Mouse (Mus musculus): ENCODE results near the gene Ap2b1. TPM values are rescaled to one million over a fixed set of nuclear protein-coding genes. Genes with fewer than 3 reads are reported as not detected.

The Ap2b1 gene
- total and polyA plus RNA-seq, 3 experiments, result 16.3 to 43.6 (median 42.2) TPM

DNA sequence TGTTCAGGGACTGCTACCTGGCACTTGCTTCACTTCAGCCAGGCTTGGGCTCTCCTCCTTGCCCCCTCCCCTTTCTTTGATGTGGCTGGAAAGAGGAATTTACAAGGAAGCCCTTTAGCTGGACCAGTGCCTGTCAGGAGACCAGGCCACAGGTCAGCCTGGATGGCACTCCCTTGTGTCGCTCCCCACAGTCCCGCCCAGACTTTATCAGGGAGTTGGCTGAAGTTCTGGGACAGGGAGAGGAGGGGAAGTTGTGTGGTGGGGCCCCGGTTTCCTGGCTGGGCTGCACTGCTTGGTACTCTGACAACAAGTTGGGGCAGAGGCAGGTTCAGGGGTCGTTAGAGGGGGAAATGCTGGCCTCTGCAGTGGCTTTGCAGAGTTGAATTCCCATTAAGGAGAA is 155.7 kb downstream of the Ap2b1 start:
- H3K79me2 ChIP-seq (replicated peaks; ENCODE audit: control insufficient read depth, insufficient read depth, low read length), result no peaks in the 10 kb centered on the region
- H3K36me3 ChIP-seq (ENCODE audit: control insufficient read depth, insufficient read depth, low read length), result peaks cover 3% of the 10 kb centered on the region; the same call in 1 of the 2 replicates
- peaks cover 15% of the 10 kb centered on the region for H3K4me1 ChIP-seq (ENCODE audit: control insufficient read depth, insufficient read depth, low read length)
- WGBS, result 4% methylated on average over 4 of the region's 4 CpGs
- no peak overlapping the region; the same call in 1 of the 2 replicates for H3K9ac ChIP-seq (ENCODE audit: low read depth, low read length)
- H3K27me3 ChIP-seq (ENCODE audit: control insufficient read depth, insufficient read depth, low read length), result no peaks in the 10 kb centered on the region
- TF ChIP-seq CTCF (IDR thresholded peaks at IDR 0.05) (no peak), EP300 (IDR thresholded peaks at IDR 0.05; ENCODE audit: insufficient read depth, low read depth, low read length) (no peak), POLR2A (IDR thresholded peaks at IDR 0.05; ENCODE audit: insufficient read depth, low read depth, low read length) (no peak)
- peak overlapping the region; percentile 30; the same call in 1 of the 2 replicates for H3K27ac ChIP-seq
- intact Hi-C loops (cut with DNase I), result no loop called here
- no peak overlapping the region for H3K4me3 ChIP-seq
- peak; percentile 55 to 60 for DNase-seq

Other genes starting within 250 kb of the Ap2b1 start
- gene Slfn2, start 233.9 kb upstream of the Ap2b1 start, total RNA-seq (2021), result 1 to 10 TPM; 3.4 to 4.3 TPM
- gene Slfn2, start 233.9 kb upstream of the Ap2b1 start, polyA plus RNA-seq (2012; rRNA removed), result 3.8 and 4.8 TPM in 2 replicates
- under 1 TPM in 1 of 2 experiments, not detected in 1; 0.32 TPM for gene Slfn1, start 182.2 kb upstream of the Ap2b1 start, total RNA-seq (2021)
- gene Slfn1, start 182.2 kb upstream of the Ap2b1 start, polyA plus RNA-seq (2012; rRNA removed), result 0.50 and 0.84 TPM in 2 replicates
- under 1 TPM; 0.14 to 0.18 TPM for gene Slfn4, start 123.8 kb upstream of the Ap2b1 start, total RNA-seq (2021)
- gene Slfn4, start 123.8 kb upstream of the Ap2b1 start, polyA plus RNA-seq (2012; rRNA removed), result 0.15 and 0.37 TPM in 2 replicates
- 1 to 10 TPM; 2.0 to 3.5 TPM for gene Slfn3, start 107.7 kb upstream of the Ap2b1 start, total RNA-seq (2021)
- gene Slfn3, start 107.7 kb upstream of the Ap2b1 start, polyA plus RNA-seq (2012; rRNA removed), result 0.72 and 1.9 TPM in 2 replicates
- gene Slfn14, start 12.3 kb upstream of the Ap2b1 start, total RNA-seq (2021), result under 1 TPM in 1 of 2 experiments, not detected in 1; 0.14 TPM
- not detected in 2 replicates for gene Slfn14, start 12.3 kb upstream of the Ap2b1 start, polyA plus RNA-seq (2012; rRNA removed)
- 10 to 100 TPM in 1 of 2 experiments, 1 to 10 TPM in 1; 8.7 to 13.5 TPM for gene Pex12, start 3.6 kb downstream of the Ap2b1 start, total RNA-seq (2021)
- 7.2 and 8.6 TPM in 2 replicates for gene Pex12, start 3.6 kb downstream of the Ap2b1 start, polyA plus RNA-seq (2012; rRNA removed)
- 10 to 100 TPM; 61.9 to 77.8 TPM for gene Rasl10b, start 110.1 kb downstream of the Ap2b1 start, total RNA-seq (2021)
- 70.8 and 71.6 TPM in 2 replicates for gene Rasl10b, start 110.1 kb downstream of the Ap2b1 start, polyA plus RNA-seq (2012; rRNA removed)
- not detected for gene Gas2l2, start 130.4 kb downstream of the Ap2b1 start, total RNA-seq (2021)
- gene Gas2l2, start 130.4 kb downstream of the Ap2b1 start, polyA plus RNA-seq (2012; rRNA removed), result 0.10 TPM in 1 of 2 replicates, not detected in the other
- not detected for gene 1700020L24Rik, start 138.7 kb downstream of the Ap2b1 start, total RNA-seq (2021)
- 0.27 TPM in 1 of 2 replicates, not detected in the other for gene 1700020L24Rik, start 138.7 kb downstream of the Ap2b1 start, polyA plus RNA-seq (2012; rRNA removed)
- gene Mmp28, start 164.0 kb downstream of the Ap2b1 start, total RNA-seq (2021), result 1 to 10 TPM; 4.7 to 4.9 TPM
- 3.3 and 4.4 TPM in 2 replicates for gene Mmp28, start 164.0 kb downstream of the Ap2b1 start, polyA plus RNA-seq (2012; rRNA removed)
- 10 to 100 TPM; 34.2 to 39.6 TPM for gene Taf15, start 174.1 kb downstream of the Ap2b1 start, total RNA-seq (2021)
- gene Taf15, start 174.1 kb downstream of the Ap2b1 start, polyA plus RNA-seq (2012; rRNA removed), result 9.1 and 15.2 TPM in 2 replicates
- not detected for gene Heatr9, start 223.2 kb downstream of the Ap2b1 start, total RNA-seq (2021)
- gene Heatr9, start 223.2 kb downstream of the Ap2b1 start, polyA plus RNA-seq (2012; rRNA removed), result not detected in 2 replicates
- gene Ccl5, start 231.5 kb downstream of the Ap2b1 start, total RNA-seq (2021), result under 1 TPM in 1 of 2 experiments, not detected in 1; 0.80 TPM
- gene Ccl5, start 231.5 kb downstream of the Ap2b1 start, polyA plus RNA-seq (2012; rRNA removed), result 2.5 and 20.2 TPM in 2 replicates

All from heart, adult 2 months (tissue).